Mouse (Mus musculus) forebrain, embryonic 10.5 days (tissue): ENCODE data around the gene Slc7a5. TPM values are rescaled to one million over a fixed set of nuclear protein-coding genes. Genes with fewer than 3 reads are reported as not detected.

ENCODE experiments used
- DNase-seq: peaks from one replicate; pipeline ENCODE4 v3.0.0-alpha.2; 2017; ENCODE audit warnings: low spot score; ENCODE audit errors: extremely low spot score
- H3K27ac ChIP-seq: fragments of 300-500 bp; sonication (generic); 2 replicates; pipeline ENCODE4 v1.5.1; 2016; ENCODE audit warnings: mild to moderate bottlenecking
- H3K27me3 ChIP-seq: fragments of 300-500 bp; sonication (generic); 2 replicates; pipeline ENCODE4 v1.6.1; 2016; ENCODE audit warnings: mild to moderate bottlenecking; ENCODE audit not compliant: poor library complexity, severe bottlenecking
- H3K36me3 ChIP-seq: fragments of 300-500 bp; sonication (generic); replicated peaks from 2 replicates; pipeline ENCODE4 v1.6.1; 2016; ENCODE audit warnings: mild to moderate bottlenecking, moderate library complexity
- H3K4me1 ChIP-seq: fragments of 300-500 bp; sonication (generic); 2 replicates; pipeline ENCODE4 v1.6.1; 2016
- H3K4me3 ChIP-seq: fragments of 300-500 bp; sonication (generic); 2 replicates; pipeline ENCODE4 v1.5.1; 2016; ENCODE audit warnings: mild to moderate bottlenecking, moderate library complexity
- H3K9me3 ChIP-seq: fragments of 300-500 bp; sonication (generic); 2 replicates; pipeline ENCODE4 v1.6.1; 2016; ENCODE audit warnings: mild to moderate bottlenecking, moderate library complexity
- WGBS: fragments of 180-500 bp; shearing (Covaris S2); methylation state at CpG from one replicate; pipeline ENCODE4 v1.1.7; 2016; 5-methylcytosine and 5-hydroxymethylcytosine counted together
- polyA plus RNA-seq: library from polyadenylated mRNA; unstranded; fragments of >200 nt; fragmentation: Nextera tagmentation; extraction: Ambion mirVana; gene quantifications from 2 replicates; pipeline ENCODE4 v1.2.1, GENCODE M21; 2016

Gene Slc7a5
- polyA plus RNA-seq, result 27.4 and 30.5 TPM in 2 replicates

GRCm38 (mm10) chr8:121907587-121908248, at the start of gene Slc7a5:
Gene Slc7a5 (minus strand): TSS chr8:121907694.
- Histone ChIP-seq H3K9me3 (no peaks in the 10 kb centered on the region), H3K4me1 (peaks cover 67% of the 10 kb centered on the region), H3K27me3 (peaks cover 21% of the 10 kb centered on the region), H3K4me3 (peak within 1 kb of the TSS; percentile 85), H3K36me3 (no peaks in the 10 kb centered on the region), H3K27ac (peak within 1 kb of the TSS; percentile 87)
- peak; percentile 97 for DNase-seq
- under 1% methylated on average over 58 of the region's 61 CpGs for WGBS

GRCm38 (mm10) chr8:121955825-121956500, 48.5 kb upstream of the Slc7a5 start:
- no peaks in the 10 kb centered on the region for H3K27me3 ChIP-seq
- peaks cover 56% of the 10 kb centered on the region for H3K36me3 ChIP-seq
- H3K27ac ChIP-seq, result no peak overlapping the region
- 92% methylated on average over 1 of the region's 1 CpGs for WGBS
- H3K9me3 ChIP-seq, result no peaks in the 10 kb centered on the region
- peaks cover 25% of the 10 kb centered on the region for H3K4me1 ChIP-seq
- DNase-seq, result no peak
- H3K4me3 ChIP-seq, result no peak overlapping the region

GRCm38 (mm10) chr8:121954981-121955555, 47.6 kb upstream of the Slc7a5 start:
- Histone ChIP-seq H3K9me3 (no peaks in the 10 kb centered on the region), H3K27ac (no peak overlapping the region), H3K4me1 (peaks cover 25% of the 10 kb centered on the region), H3K36me3 (peaks cover 49% of the 10 kb centered on the region), H3K4me3 (no peak overlapping the region), H3K27me3 (no peaks in the 10 kb centered on the region)
- DNase-seq, result no peak
- WGBS, result 92% methylated on average over 10 of the region's 10 CpGs

DNA sequence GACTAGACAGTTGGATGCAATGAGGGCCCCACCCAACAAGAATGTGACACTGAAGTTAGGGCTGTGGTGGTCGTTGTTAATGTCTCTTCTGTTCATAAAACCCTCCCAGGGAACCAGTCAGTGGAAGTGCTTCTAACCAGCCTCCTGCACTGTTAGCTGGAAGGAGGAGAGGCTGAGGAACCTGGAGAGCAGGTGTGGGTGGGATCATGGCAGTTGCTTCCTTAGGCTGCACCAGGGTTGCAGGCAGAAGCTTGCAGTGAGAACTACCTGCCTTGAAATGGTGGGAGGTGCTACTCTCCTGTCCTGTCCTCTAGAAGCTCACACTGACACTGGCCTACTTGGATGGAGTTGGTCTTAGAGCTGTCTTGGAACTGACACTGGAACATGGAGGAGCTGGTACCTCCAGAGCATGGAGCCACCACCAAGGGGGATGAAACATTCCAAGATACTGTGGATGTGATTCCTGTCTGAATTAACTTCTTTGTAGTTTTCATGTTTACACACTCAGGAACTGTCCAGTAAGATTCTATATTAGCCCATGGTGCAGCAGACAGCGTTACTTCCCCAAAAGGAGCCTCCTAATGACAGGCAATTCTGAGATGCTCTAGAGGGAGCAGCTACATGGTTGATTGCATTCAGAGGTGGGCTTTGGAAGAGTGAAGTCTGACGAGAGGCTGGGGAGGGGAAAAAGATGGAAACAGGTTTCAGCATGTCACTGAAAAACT, 46.5 kb upstream of the Slc7a5 start:
- no peak for DNase-seq
- H3K4me1 ChIP-seq, result peaks cover 28% of the 10 kb centered on the region
- no peaks in the 10 kb centered on the region for H3K27me3 ChIP-seq
- no peaks in the 10 kb centered on the region for H3K9me3 ChIP-seq
- H3K36me3 ChIP-seq, result peaks cover 47% of the 10 kb centered on the region
- H3K4me3 ChIP-seq, result no peak overlapping the region
- H3K27ac ChIP-seq, result no peak overlapping the region
- WGBS, result 80% methylated on average over 3 of the region's 3 CpGs

DNA sequence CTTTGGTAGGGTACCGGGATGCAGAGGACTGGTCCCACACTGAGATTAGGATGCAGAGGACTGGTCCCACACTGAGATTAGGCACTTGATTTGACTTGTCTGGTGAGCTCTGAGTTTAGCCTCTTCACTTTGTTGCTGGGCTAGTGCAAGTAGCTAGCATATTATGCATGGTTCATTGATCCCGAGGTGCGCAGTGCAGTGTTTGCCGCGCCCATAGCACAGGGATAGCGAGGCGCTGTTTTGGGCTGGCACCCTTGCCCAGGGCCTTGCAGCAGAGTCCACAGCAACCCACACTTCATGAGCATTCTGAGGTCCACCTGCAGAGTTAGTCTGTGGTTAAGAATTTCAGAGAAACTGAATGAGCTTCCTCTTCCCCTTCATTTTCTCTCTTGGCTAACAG, 45.3 kb upstream of the Slc7a5 start:
- peaks cover 37% of the 10 kb centered on the region for H3K4me1 ChIP-seq
- no peak overlapping the region for H3K27ac ChIP-seq
- no peak for DNase-seq
- H3K9me3 ChIP-seq, result no peaks in the 10 kb centered on the region
- 85% methylated on average over 7 of the region's 7 CpGs for WGBS
- H3K4me3 ChIP-seq, result peak overlapping the region; percentile 97; the same call in 1 of the 2 replicates
- peaks cover 47% of the 10 kb centered on the region for H3K36me3 ChIP-seq
- no peaks in the 10 kb centered on the region for H3K27me3 ChIP-seq

- Histone ChIP-seq H3K9me3 (no peaks in the 10 kb centered on the region), H3K36me3 (peaks cover 46% of the 10 kb centered on the region), H3K27me3 (no peaks in the 10 kb centered on the region), H3K4me1 (peaks cover 44% of the 10 kb centered on the region), H3K27ac (0 out of 2 replicates have a peak overlapping the region, but pooled peaks have one; percentile 40), H3K4me3 (peak overlapping the region; percentile 97)
- no peak for DNase-seq
Measured at GRCm38 (mm10) chr8:121952122-121952521, 44.6 kb upstream of the Slc7a5 start.

DNA sequence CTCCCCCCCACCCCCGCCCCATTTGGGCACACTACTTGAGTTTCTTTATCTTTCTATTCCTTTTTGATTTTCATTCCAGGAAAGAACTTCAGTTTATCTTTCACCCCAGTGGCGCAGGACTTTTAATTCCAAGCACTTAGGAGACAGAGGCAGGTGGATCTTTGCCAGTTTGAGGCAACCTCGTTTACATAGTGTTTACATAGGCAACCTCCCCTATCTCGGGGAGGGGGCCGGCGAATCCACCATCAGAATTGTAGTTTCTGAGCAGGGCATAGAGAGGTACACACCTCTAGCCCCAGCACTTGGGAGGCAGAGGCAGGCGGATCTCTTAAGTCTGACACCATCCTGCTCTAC, 44.1 kb upstream of the Slc7a5 start:
- H3K27me3 ChIP-seq, result no peaks in the 10 kb centered on the region; the same call in 1 of the 2 replicates
- peaks cover 49% of the 10 kb centered on the region for H3K4me1 ChIP-seq
- H3K4me3 ChIP-seq, result peak overlapping the region; percentile 97
- 47% methylated on average over 7 of the region's 7 CpGs for WGBS
- H3K36me3 ChIP-seq, result peaks cover 41% of the 10 kb centered on the region
- H3K9me3 ChIP-seq, result no peaks in the 10 kb centered on the region
- peak overlapping the region; percentile 96 for H3K27ac ChIP-seq
- DNase-seq, result no peak

DNA sequence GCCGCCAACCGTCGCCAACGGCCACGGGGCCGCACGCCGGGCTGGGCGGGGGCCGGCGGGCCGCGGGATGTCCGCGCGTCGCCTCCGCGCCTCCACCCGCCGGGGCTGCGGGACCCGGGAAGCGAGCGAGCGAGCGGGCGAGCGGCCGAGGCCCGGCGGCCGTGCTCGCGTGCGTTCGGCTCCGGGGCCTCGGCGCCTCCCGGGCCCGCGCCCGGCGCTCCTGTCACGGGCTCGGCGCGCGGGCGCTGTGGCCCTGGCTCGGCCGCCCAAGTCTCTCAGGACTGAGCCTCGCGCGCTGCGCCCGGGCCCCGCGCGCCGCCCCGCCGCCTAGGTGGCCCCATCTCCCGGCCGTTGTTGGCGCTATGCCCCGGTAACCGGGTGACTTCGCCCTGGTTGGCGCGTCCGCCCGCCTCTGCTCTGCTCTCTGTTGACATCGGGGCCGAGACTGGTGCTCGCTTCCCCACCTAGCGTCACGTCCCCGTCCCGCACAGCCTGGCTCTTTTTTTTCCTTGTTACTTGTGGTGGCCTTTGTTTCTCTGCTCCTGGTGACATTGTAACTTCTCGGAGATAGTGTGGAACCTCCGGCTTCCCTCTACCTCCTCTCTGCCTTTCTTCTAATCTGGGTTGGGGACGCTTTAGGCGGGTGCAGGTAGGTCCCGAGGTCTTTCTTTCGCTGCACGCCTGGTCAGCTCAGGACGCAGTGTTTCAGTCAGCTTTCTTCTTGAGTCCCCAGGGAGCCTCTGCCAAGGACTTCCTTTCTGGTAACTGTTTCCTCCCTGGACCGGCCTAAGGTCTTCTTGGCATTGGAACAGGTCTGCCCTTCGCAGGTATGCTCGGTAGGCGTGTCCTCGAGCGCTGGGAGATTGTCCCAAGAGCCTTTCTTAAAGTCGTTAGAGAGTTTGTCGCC, 43.5 kb upstream of the Slc7a5 start:
- H3K27ac ChIP-seq, result peak overlapping the region; percentile 96
- 3% methylated on average over 97 of the region's 97 CpGs for WGBS
- H3K4me3 ChIP-seq, result peak overlapping the region; percentile 97
- H3K27me3 ChIP-seq, result no peaks in the 10 kb centered on the region; the same call in 1 of the 2 replicates
- no peaks in the 10 kb centered on the region for H3K9me3 ChIP-seq
- peaks cover 34% of the 10 kb centered on the region for H3K36me3 ChIP-seq
- DNase-seq, result peak; percentile 46
- H3K4me1 ChIP-seq, result peaks cover 52% of the 10 kb centered on the region

- under 1% methylated on average over 65 of the region's 66 CpGs for WGBS
- H3K4me1 ChIP-seq, result peaks cover 52% of the 10 kb centered on the region
Measured at GRCm38 (mm10) chr8:121949941-121950748, 42.7 kb upstream of the Slc7a5 start.

DNA sequence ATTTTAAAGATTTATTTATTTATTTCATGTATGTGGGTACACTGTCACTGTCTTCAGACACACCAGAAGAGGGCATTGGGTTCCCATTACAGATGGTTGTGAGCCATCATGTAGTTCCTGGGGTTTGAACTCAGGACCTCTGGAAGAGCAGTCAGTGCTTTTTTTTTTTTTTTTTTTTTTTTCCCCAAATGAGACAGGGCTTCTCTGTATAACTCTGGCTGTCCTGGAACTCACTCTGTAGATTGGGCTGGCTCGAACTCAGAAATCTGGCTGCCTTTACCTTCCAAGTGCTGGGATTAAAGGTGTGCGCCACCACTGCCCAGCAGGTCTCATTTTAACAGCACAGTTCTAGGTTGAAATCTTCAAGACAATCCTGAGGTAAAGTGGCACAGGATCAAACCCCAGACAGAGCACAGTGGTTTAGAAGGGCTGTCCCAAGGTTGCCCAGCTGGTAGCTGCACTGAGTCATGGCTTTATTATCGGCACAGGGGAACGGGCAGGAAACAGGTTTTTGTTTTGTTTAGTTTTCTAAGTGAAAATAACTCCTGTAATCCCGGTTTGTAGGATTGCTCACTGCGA, 41.8 kb upstream of the Slc7a5 start, which contains the start of gene Banp:
Gene Banp (plus strand): TSS at position 529 of the 579 bp plus-strand sequence.
- peaks cover 52% of the 10 kb centered on the region for H3K4me1 ChIP-seq
- H3K4me3 ChIP-seq, result peak within 1 kb of the TSS; percentile 97
- no peaks in the 10 kb centered on the region for H3K9me3 ChIP-seq
- H3K27ac ChIP-seq, result peak within 1 kb of the TSS; percentile 96
- WGBS, result 64% methylated on average over 6 of the region's 6 CpGs
- H3K36me3 ChIP-seq, result peaks cover 19% of the 10 kb centered on the region
- no peaks in the 10 kb centered on the region; the same call in 1 of the 2 replicates for H3K27me3 ChIP-seq
- no peak for DNase-seq

More at GRCm38 (mm10) chr8:121949941-121950748, 42.7 kb upstream of the Slc7a5 start:
- H3K4me3 ChIP-seq, result peak overlapping the region; percentile 97
- H3K27me3 ChIP-seq, result no peaks in the 10 kb centered on the region; the same call in 1 of the 2 replicates
- H3K27ac ChIP-seq, result peak overlapping the region; percentile 96
- H3K9me3 ChIP-seq, result no peaks in the 10 kb centered on the region
- peaks cover 27% of the 10 kb centered on the region for H3K36me3 ChIP-seq
- peak; percentile 96 for DNase-seq
